Mouse (Mus musculus): ENCODE measurements at regions not wholly inside any gene's neighbourhood (a gene's known extent, or its start where the extent isn't known, plus 50 kb on each side); places are given as distances from the start of the nearest gene placed in this dataset.

DNA sequence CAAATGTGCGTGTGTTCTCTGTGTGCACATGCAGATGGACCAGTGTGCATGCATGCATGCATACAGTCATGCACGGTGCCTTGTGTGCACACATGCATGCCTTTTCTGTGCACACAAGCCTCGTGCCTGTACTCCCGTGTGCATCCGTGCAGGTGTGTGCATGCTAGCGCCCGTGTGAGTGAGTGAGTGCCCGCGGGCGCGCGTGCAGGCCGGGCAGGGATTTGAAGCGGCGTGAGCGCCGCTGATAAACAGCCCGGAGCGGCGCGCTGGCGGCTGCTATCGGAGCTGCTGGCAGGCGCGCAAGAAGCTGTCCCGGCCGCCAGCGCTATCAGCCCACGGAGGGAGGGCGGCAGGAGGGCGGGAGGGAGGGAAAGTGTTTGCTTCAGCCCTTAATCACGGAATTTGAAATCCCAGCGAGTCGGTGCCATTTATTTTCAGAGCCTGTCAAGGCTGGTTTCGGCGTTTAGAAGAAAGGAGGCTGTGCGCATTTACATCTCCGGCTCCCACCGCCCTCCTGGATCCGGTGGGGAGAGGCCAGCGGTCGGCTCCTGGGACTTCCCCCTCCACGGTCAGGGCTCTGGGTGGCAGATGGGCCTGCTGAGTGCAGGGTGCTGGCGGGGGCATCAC, 82.1 kb downstream of the Cstad start:
- peak; percentile 77 for DNase-seq (ENCODE audit: low spot score)

DNA sequence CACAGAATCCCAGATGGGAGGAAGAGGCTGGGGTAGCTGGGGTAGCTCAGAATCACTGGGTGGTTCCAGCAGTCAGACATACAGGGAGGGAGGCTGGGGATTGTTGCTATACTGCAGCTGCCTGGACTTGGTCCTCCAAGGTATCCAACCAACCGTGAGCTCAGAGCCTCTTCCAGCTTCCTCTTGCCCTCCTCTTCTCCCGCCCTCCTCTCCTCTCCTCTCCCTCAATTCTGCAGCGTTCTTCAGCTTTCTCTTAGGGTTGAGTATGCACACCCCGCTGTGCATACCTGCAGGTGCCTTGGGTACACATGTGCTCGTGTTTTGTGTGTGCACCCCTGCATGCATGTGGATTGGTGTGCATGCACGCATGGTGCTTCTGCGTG, 81.6 kb downstream of the Cstad start:
- DNase-seq (ENCODE audit: low spot score), result no peak

DNA sequence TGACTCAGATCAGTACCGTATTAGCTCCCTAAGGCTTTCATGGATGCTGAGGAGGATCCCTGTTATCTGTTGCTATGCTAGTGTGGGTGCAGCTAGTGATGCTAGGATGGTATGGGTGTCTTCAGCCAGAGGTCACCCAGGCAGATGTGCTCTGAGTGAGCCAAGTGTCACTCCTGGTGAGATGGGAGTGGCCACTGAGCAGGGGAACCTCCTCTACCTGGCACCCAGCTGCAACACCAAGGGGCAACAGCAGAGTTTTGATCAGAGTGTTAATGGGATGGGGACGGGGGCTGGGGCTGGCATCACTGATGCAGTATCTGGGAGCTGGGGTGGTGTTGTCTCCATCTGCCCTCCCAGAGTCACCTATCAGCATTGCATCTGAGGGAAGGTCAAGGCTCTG, 81.0 kb downstream of the Cstad start:
- no peak for DNase-seq (ENCODE audit: low spot score)

DNA sequence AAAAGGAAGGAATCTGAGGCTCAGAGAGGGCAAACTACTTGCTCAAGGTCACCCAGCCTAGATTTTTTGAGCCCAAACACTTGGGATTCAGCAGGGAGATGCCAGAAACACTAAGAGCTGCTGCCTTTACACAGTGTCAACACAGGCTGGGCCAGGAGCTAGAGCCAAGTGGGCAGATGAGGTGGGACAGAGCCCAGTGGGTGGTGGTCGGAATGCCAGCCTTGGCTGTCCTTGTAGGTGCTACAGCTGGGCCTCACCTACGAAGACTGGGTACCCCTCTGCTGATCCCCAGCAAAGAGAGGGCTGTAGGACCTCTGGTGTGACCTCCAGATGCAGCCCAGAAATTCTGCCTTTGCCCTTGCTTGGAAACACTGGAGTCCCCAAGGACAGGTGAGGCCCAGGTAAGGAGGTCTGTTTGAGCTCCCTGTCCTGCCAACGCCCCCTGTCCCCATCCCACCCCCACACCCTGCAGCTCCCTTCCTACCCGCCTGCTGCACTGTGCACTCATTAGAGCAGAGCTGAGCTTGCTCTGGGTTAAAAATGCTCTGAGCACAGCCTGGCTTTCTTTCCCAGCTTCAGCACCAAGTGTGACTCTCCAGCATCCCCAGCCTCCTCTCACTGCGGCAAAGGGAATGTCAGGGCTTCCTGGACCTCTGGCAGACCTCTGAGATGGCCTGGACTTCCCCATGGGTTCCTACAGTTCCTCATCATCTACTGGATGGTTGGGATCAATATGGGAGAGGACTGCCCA, 76.2 kb downstream of the Cstad start:
- DNase-seq (ENCODE audit: low spot score), result no peak

DNA sequence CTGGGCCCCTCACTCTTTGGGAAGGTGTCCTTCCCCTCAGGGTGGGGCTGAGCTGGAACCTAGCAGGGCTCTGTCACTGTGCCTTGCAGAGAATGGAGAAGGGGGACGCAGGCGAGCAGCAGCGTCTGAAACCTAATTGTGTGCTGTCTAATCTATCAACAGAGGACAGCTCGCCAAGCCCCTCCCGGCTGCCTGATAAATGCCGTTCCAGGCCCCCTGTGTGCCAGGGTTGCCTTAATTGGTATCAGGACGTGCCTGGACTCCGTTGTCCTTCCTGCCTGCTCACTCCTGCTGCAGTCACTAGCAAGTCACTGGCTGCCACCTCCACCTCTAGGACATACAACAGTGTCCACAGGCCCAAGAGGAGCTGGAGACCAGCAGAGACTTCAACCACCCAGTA, 72.6 kb downstream of the Cstad start:
- no peak for DNase-seq (ENCODE audit: low spot score)

DNA sequence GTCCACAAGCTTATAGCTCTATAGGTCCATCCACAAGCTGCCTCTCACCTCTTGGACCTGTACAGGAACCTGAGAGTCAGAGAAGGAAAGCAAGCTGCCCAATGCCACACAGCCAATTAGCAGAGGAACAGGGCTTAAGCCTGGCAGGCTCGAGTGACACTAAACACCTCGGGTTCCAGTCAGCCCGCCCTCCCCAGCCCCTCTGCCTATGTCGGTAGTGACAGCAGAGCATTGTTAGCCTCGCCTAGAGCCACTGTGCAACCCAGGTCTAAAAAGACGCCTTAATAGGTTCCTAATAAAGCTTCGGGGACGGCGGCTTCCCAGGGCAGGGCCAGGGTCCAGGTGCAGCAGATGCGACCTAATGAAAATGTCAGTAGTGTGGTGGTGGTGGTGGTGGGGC, 66.3 kb downstream of the Cstad start:
- no peak for DNase-seq (ENCODE audit: low spot score)

DNA sequence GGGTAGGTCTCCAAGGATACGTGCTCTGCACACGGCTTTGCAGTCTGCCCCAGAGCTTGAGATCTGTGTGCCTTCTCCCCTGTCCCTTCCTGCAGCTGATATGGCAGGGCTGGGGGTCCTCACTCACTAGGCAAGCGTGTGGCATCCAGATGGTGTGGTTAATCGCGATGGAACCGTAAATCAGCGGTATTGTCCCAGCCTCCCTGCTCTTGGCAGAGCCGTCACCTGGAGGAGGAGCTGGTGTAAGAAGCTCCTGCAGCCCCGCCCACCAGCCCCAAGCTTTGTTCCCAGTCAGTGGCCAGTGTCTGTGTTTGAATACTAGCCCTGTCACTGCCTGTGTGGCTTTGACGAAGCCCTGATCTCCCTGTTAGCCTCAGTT, 65.8 kb downstream of the Cstad start:
- no peak for DNase-seq (ENCODE audit: low spot score)

DNA sequence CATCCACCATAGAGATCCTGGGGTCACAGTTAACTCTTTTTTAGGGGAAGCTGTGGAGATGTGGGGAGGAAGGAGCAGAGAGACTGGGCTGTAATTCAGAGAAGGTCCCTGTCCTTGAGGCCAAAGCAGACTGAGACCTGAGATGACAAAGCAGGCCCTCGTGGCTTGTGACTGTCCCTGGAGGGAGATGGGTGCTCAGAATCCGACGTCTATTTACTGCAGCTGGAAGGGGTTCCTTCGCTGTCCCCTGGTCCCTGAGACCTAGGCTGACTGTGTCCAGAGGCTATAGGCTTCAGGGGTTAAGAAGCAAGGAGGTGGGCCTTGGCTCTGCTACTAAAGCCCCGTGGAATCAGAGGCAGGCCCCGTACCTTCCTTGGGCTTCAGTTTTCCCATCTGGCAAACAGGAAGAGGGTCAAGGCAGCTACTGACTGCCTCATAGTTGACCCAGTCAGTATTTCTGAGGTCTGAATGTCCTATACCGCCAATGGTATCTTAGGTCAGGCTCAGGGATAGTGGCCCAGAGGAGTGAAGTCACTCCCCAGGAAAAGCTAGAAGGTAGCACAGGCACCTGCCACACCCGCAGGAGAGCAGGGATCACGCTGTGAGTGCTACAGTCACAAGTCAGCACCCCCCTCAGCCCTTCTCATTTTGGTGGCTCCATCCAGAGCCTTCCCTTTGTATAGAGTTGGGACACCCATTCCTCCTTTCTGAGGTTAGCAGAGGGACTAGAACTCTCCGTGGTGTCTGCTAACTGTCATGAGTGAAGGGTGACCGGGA, 65.2 kb downstream of the Cstad start:
- DNase-seq (ENCODE audit: low spot score), result no peak

DNA sequence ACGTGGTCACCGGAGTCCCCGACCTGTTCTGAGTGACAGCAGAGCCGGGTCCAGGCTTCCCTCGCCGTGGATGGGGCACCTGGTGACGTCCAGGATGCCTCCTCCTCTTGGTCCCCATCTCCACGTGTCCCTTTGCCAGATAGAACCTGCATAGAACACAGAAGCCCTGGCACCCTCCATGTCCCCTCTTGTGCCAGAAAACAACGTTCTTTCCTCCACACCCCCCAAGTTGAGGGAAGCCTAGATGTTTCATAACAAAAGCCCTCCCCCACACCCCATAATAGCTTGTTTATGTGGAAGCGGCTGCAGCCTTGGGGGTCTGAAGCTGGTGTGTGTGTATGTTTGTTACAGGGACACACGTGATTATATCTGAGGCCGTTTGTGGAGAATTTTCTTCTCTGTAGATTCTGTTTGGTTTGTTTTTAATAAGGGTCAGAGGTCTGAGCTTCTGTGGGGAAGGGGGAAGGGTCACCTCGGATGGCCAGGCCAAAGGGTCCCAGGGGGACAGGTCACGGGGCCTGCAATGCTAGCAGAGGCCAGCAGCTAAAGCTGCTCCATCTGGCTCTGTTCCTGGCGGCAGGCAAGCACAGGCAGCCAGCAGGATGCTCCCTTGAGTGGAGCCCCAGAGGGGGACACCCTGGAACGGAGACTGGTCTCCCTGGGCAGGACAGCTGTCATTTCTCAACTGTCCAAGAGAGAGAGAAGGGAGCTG, 64.2 kb downstream of the Cstad start:
- peak; percentile 83 for DNase-seq (ENCODE audit: low spot score)
